Mouse (Mus musculus) thymus, adult 18-20 months (tissue): Measurements from ENCODE around the gene Slx4ip.

Experiments
- DNase-seq, 2 experiments: peaks; one replicate each; pipeline ENCODE4 v3.0.0; 2022; ENCODE audit warnings: mixed read lengths in 2 of 2

Slx4ip gene

GRCm38 (mm10) chr2:137107946-137108345 is 216.9 kb downstream of the Slx4ip start:
- no peak for DNase-seq

DNA sequence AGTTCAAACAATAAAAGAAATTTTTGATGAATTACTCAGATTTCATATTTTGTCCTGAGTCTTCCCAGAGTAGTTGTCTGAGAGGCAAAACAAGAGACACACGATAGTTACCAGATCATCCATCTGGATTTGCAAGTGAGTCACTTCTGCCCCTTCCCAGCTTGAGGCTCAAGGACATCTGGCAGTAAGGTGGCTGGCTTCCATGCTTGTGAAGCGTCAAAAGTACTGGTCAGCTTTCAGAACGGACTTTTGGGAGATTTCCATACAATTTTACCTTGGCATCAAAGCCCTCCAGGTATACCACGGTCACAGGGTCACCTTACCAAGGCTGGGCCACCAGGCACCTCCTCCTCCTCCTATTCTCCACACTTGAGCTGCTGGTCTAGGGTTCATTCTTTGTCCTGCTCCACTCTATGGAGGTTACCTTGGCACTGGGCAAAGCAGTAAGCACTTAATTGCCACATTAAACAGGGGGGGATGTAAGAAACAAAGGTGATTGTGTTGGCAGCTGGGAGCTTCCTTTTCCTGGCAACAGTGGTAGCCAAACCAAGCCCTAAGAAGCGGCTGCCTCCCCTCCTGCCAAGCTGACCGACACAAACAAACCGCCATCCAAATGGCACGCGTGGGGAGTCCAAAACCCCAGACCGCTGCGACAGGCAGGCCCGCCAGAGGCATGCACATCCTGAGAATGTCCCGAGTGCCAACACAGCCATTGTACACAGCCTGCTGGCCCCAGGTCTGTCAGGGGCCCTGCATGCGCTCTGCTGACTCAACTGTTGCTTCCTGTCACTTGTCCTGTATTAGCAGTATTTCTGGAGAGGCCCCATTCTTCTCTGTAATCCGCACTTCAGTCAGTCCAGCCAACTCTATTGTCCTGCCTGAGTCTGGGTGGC is 218.5 kb downstream of the Slx4ip start:
- DNase-seq = no peak

DNA sequence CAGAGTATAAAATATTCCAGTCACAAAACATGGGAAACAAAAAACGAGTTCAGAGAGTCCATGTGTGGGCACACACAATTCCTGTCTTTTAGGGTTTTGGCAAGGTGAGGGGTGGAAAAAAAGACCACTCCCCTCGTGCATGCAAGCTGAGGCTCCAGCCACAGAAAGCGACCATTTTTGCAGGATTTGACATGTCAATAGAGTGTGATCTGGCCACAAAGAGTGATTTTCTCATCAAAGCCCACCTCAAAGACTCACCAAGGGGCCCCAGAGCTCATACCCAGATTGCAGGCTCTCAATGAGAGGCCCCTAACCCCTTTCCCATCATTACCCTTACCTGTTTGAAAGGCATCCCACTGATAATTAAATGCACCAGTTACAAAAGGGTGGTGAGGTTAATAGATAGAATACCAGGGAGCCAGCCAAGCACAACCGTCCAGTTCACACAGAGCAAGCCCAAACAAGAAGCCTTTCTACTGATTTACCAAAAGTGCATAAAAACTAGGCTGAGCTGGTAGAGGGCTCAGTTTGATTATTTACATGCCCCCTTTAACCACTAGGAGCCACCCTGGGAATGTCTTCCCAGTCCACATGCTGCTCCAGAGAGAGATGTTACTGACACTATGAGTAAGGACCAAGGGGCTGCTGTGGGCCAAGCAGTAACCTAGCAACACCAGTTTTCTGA is 219.3 kb downstream of the Slx4ip start:
- DNase-seq = no peak

- no peak for DNase-seq
Measured at GRCm38 (mm10) chr2:137113288-137114061, 222.5 kb downstream of the Slx4ip start.

GRCm38 (mm10) chr2:137114248-137115096 is 223.5 kb downstream of the Slx4ip start:
- DNase-seq = peak; percentile 18 to 21

GRCm38 (mm10) chr2:137115241-137116024 is 224.4 kb downstream of the Slx4ip start:
- no peak for DNase-seq

DNA sequence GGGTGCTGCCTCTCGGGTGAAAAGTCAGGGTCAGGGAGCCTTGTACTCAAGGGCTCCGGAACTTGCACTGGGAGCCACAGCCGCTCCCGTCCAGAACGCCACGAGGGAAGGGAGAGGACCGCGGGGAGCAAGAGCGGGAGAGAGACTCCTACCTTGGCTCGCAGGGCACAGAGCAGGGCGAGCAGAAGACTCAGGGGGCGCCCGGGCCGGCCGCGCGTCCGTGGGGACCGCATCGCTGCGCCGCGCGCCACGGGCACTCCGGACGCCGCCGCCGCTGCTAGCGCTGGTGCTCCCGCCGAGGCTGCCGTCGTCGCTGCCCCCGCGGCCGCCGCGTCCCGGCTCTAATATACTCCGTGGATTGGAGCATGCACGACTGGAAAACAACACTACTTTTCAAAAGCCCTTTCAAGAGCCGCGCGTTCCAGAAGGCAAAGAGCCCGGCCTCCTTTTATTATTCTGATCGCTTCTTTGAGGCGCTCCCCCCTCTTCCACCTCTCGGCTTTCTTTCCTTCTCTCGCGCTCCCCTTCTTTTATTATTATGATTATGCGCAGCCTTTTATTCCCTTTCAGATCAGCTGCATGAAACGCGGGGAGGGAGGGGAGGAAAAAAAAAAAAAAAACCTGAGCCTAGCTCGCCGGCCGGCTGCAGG is 225.1 kb downstream of the Slx4ip start, which contains the start of gene Jag1:
Gene Jag1, minus strand, starts transcription at position 620 of the 650 bp plus-strand sequence.
- DNase-seq = no peak

- peak; percentile 19 to 30 for DNase-seq
Measured at GRCm38 (mm10) chr2:137116675-137117320, 225.8 kb downstream of the Slx4ip start.

GRCm38 (mm10) chr2:137117321-137117690 is 226.3 kb downstream of the Slx4ip start:
- DNase-seq = peak in 1 of 2 experiments; percentile 14
